ENCODE assay signal across 8 mouse cellular contexts in genomic region chr9:40414498-40414903, GRCm38 (mm10).
DNase-seq lines count a peak whose midpoint lies in the region; ATAC-seq and TF ChIP-seq lines count a peak whose summit lies in the region.

No protein-coding gene starts in this region.

- DNase-seq in cerebellum, adult 11 months, result peak; percentile 67
- peak; percentile 82 for DNase-seq in forebrain, embryonic 14.5 days (ENCODE audit: low spot score)
- DNase-seq in heart, postnatal 14 days, result peak; percentile 67 to 75
- DNase-seq in large intestine, adult 2 months (ENCODE audit: low read depth, low spot score), result peak; percentile 47
- peak; percentile 84 for DNase-seq in lung, embryonic 14.5 days
- DNase-seq in thymus, adult 18-20 months, result peak; percentile 39 to 44

- H3K9ac ChIP-seq in forebrain, embryonic 14.5 days (ENCODE audit: low read length), result peak overlapping the region; percentile 75
- H3K9ac ChIP-seq in lung, embryonic 14.5 days, result peak overlapping the region; percentile 60
- H3K9ac ChIP-seq in neural tube, embryonic 15.5 days (replicated peaks), result peak overlapping the region; percentile 73

- H3K36me3 ChIP-seq in E14TG2a.4 (ENCODE audit: insufficient read depth, low read length), result 0 out of 2 replicates have a peak, but pooled peaks cover 15% of the 10 kb centered on the region
- no peaks in the 10 kb centered on the region for H3K36me3 ChIP-seq in forebrain, embryonic 14.5 days (ENCODE audit: control insufficient read depth, insufficient read depth, low read length)
- H3K36me3 ChIP-seq in lung, embryonic 14.5 days (ENCODE audit: insufficient read depth), result no peaks in the 10 kb centered on the region
- H3K36me3 ChIP-seq in neural tube, embryonic 15.5 days, result no peaks in the 10 kb centered on the region

- H3K4me3 ChIP-seq in E14TG2a.4 (replicated peaks; ENCODE audit: low read length), result peak overlapping the region; percentile 96
- H3K4me3 ChIP-seq in forebrain, embryonic 14.5 days (ENCODE audit: low read depth, low read length), result peak overlapping the region; percentile 56
- peak overlapping the region; percentile 51 for H3K4me3 ChIP-seq in lung, embryonic 14.5 days (ENCODE audit: low read depth, low read length)
- H3K4me3 ChIP-seq in neural tube, embryonic 15.5 days (replicated peaks), result peak overlapping the region; percentile 61

- H3K4me1 ChIP-seq in E14TG2a.4 (replicated peaks; ENCODE audit: low read depth, low read length), result peaks cover 39% of the 10 kb centered on the region
- H3K4me1 ChIP-seq in forebrain, embryonic 14.5 days (ENCODE audit: control insufficient read depth, insufficient read depth, low read length), result no peaks in the 10 kb centered on the region
- no peaks in the 10 kb centered on the region for H3K4me1 ChIP-seq in lung, embryonic 14.5 days (ENCODE audit: insufficient read depth)
- peaks cover 7% of the 10 kb centered on the region for H3K4me1 ChIP-seq in neural tube, embryonic 15.5 days

- no peak for TF ChIP-seq CTCF in E14TG2a.4 (conservative IDR thresholded peaks at IDR 0.05; ENCODE audit: low read length)
- no peak for TF ChIP-seq CTCF in lung, embryonic 14.5 days (IDR thresholded peaks at IDR 0.05; ENCODE audit: low read depth)

- H3K27ac ChIP-seq in forebrain, embryonic 14.5 days (ENCODE audit: low read depth, low read length), result peak overlapping the region; percentile 29; the same call in 1 of the 2 replicates
- peak overlapping the region; percentile 48; the same call in 1 of the 2 replicates for H3K27ac ChIP-seq in lung, embryonic 14.5 days (ENCODE audit: low read depth)
- peak overlapping the region; percentile 72 for H3K27ac ChIP-seq in neural tube, embryonic 15.5 days (replicated peaks)

- intact Hi-C loops in heart, postnatal 14 days (cut with DNase I), result loop anchor here (2.0 to 5.0 kb wide), 3 partner anchors 168 to 338 kb away; no protein-coding TSS in a partner anchor

- 1% methylated on average over 15 of the region's 15 CpGs for WGBS in forebrain, embryonic 14.5 days
- 3% methylated on average over 15 of the region's 15 CpGs for WGBS in large intestine, adult 2 months
- WGBS in lung, embryonic 14.5 days, result 10% methylated on average over 15 of the region's 15 CpGs
- WGBS in neural tube, embryonic 15.5 days, result under 1% methylated on average over 15 of the region's 15 CpGs

- no peaks in the 10 kb centered on the region for H3K9me3 ChIP-seq in E14TG2a.4 (ENCODE audit: low read length)
- no peaks in the 10 kb centered on the region for H3K9me3 ChIP-seq in forebrain, embryonic 14.5 days (replicated peaks; ENCODE audit: control insufficient read depth, low read length)
- no peaks in the 10 kb centered on the region for H3K9me3 ChIP-seq in lung, embryonic 14.5 days (ENCODE audit: low read depth, low read length)
- H3K9me3 ChIP-seq in neural tube, embryonic 15.5 days (replicated peaks), result no peaks in the 10 kb centered on the region

- H3K4me2 ChIP-seq in forebrain, embryonic 14.5 days (ENCODE audit: low read length), result peak overlapping the region; percentile 95
- peak overlapping the region; percentile 82 for H3K4me2 ChIP-seq in lung, embryonic 14.5 days
- H3K4me2 ChIP-seq in neural tube, embryonic 15.5 days, result peak overlapping the region; percentile 96

- no peaks in the 10 kb centered on the region for H3K27me3 ChIP-seq in E14TG2a.4 (ENCODE audit: insufficient read depth, low read length)
- no peaks in the 10 kb centered on the region for H3K27me3 ChIP-seq in forebrain, embryonic 14.5 days (replicated peaks; ENCODE audit: control insufficient read depth, insufficient read depth, low read length)
- no peaks in the 10 kb centered on the region for H3K27me3 ChIP-seq in lung, embryonic 14.5 days (ENCODE audit: insufficient read depth, low read length)
- H3K27me3 ChIP-seq in neural tube, embryonic 15.5 days (replicated peaks), result no peaks in the 10 kb centered on the region

- peak; percentile 77 for ATAC-seq in forebrain, embryonic 14.5 days
- peak; percentile 87 for ATAC-seq in lung, embryonic 14.5 days (ENCODE audit: insufficient read depth)
- peak; percentile 86 for ATAC-seq in neural tube, embryonic 15.5 days (ENCODE audit: low FRiP score)

Comparison
In these comparisons a context has a peak if more than half of its experiments do, and no peak if none do; other contexts are left out.
1. Peak in every context shown above with its lines: DNase-seq, ATAC-seq, H3K4me3 ChIP-seq and H3K27ac ChIP-seq.